Mouse (Mus musculus): Measurements from ENCODE around the gene Lcn11. TPM values are rescaled to one million over a fixed set of nuclear protein-coding genes. Genes with fewer than 3 reads are reported as not detected.

Gene Lcn11
- not detected for polyA plus RNA-seq (2014; fragmentation: Illumina TruSeq; extraction: RNeasy Lipid Tissue Mini Kit (QIAGEN cat#74804); ENCODE audit: low read depth, low replicate concordance)

DNA sequence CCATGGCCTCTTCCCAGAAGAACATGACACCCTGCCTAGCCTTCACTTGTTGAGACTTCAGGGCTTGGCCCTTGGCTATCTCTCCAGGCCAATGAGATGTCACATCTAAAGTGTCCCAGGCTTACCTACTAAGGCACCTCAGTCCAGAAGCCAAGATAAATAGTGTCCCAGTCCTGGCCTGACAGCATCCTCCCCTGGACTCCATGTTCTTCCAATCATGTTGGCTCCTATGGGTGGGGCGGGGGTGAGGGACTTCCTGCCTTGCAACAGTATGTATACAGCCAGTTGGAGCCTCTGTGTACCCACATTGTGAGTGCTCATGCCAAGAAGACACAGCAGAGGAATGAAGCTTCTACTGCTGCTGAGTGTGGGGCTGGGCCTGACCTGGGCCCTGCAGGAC lies at the start of gene Lcn11:
Gene Lcn11, plus strand, starts transcription at position 301 of the 400 bp plus-strand sequence.

DNA sequence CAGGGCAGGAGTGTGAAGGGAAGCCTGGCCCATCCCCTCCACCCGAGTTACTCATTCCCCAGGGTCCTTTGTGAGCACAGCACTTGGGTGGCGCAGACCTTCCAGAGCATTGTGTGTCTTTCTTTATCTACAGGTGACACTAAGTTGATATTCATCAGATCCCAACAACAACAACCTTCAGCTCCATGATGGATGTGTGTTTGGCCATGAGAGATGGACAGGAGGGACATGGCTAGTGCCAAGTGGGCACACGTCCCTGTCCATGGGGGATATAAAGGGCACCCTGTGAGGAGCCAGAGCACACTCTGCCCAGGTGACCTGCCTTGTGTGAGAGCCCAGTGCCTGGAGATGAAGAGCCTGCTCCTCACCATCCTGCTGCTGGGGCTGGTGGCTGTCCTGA lies 40.1 kb upstream of the Lcn11 start, which contains the start of gene Obp2b:
Gene Obp2b, plus strand, starts transcription at position 301 of the 400 bp plus-strand sequence.

GRCm38 (mm10) chr2:25765269-25765668 lies 11.5 kb upstream of the Lcn11 start, which contains the start of gene Lcn3:
Gene Lcn3 (plus strand): TSS chr2:25765569.

DNA sequence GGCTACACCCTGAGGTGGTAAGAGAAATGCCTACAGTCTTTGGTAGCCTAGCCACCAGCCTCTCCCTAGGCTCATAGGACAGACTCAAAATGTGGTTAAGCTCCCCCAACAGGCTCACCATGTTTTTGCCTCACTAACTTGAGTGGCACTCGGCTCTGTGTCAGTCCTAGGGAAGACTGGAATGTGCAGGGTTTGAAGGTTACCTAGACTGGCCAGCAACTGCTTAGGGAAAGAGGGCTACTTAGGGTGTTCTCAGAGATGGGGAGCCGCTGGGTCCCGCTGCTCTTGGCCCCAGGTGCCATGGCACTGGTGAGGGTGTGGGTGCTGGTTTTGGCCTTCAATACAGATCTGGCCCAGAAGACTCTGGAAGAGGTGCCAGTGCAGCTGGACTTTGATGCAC lies 5.1 kb downstream of the Lcn11 start, which contains the start of gene Gm13539:
Gene Gm13539, plus strand, starts transcription at position 301 of the 400 bp plus-strand sequence.

DNA sequence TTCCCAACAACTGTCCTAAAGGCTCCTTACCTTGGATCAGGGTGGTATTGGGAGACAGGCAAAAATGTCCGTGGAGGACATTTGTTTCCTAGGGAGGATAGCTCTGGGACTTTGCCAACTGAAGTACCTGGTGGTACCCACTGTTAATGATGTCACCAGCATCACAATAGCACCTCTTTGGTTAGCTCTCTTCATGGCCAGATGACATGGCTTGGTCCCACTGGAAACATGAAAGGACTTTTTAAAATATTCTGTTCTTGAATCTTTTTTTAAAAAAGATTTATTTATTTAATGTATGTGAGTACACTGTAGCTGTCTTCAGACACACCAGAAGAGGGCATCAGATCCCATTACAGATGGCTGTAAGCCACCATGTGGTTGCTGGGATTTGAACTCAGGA lies 38.9 kb downstream of the Lcn11 start, which contains the start of gene Glt6d1:
Gene Glt6d1, minus strand, starts transcription at position 101 of the 400 bp plus-strand sequence.

GRCm38 (mm10) chr2:25822806-25823205 lies 46.0 kb downstream of the Lcn11 start, which contains the start of gene Lcn9:
Gene Lcn9 (plus strand): TSS chr2:25823153.

Other genes starting within 250 kb of the Lcn11 start
- gene Traf2, start 230.1 kb upstream of the Lcn11 start, polyA plus RNA-seq (2014; fragmentation: Illumina TruSeq; extraction: RNeasy Lipid Tissue Mini Kit (QIAGEN cat#74804); ENCODE audit: low read depth, low replicate concordance): 15.6 TPM
- 250 TPM for gene Edf1, start 219.2 kb upstream of the Lcn11 start, polyA plus RNA-seq (2014; fragmentation: Illumina TruSeq; extraction: RNeasy Lipid Tissue Mini Kit (QIAGEN cat#74804); ENCODE audit: low read depth, low replicate concordance)
- gene Mamdc4, start 202.2 kb upstream of the Lcn11 start, polyA plus RNA-seq (2014; fragmentation: Illumina TruSeq; extraction: RNeasy Lipid Tissue Mini Kit (QIAGEN cat#74804); ENCODE audit: low read depth, low replicate concordance): 1.1 TPM
- 65.3 TPM for gene Phpt1, start 201.8 kb upstream of the Lcn11 start, polyA plus RNA-seq (2014; fragmentation: Illumina TruSeq; extraction: RNeasy Lipid Tissue Mini Kit (QIAGEN cat#74804); ENCODE audit: low read depth, low replicate concordance)
- 1.7 TPM for gene Ajm1, start 195.3 kb upstream of the Lcn11 start, polyA plus RNA-seq (2014; fragmentation: Illumina TruSeq; extraction: RNeasy Lipid Tissue Mini Kit (QIAGEN cat#74804); ENCODE audit: low read depth, low replicate concordance)
- gene Rabl6, start 168.5 kb upstream of the Lcn11 start, polyA plus RNA-seq (2014; fragmentation: Illumina TruSeq; extraction: RNeasy Lipid Tissue Mini Kit (QIAGEN cat#74804); ENCODE audit: low read depth, low replicate concordance): 69.7 TPM
- gene Ccdc183, start 159.3 kb upstream of the Lcn11 start, polyA plus RNA-seq (2014; fragmentation: Illumina TruSeq; extraction: RNeasy Lipid Tissue Mini Kit (QIAGEN cat#74804); ENCODE audit: low read depth, low replicate concordance): 7.2 TPM
- gene Tmem141, start 155.0 kb upstream of the Lcn11 start, polyA plus RNA-seq (2014; fragmentation: Illumina TruSeq; extraction: RNeasy Lipid Tissue Mini Kit (QIAGEN cat#74804); ENCODE audit: low read depth, low replicate concordance): 48.8 TPM
- gene Fcna, start 149.0 kb upstream of the Lcn11 start, polyA plus RNA-seq (2014; fragmentation: Illumina TruSeq; extraction: RNeasy Lipid Tissue Mini Kit (QIAGEN cat#74804); ENCODE audit: low read depth, low replicate concordance): 41.5 TPM
- gene Lcn8, start 123.9 kb upstream of the Lcn11 start, polyA plus RNA-seq (2014; fragmentation: Illumina TruSeq; extraction: RNeasy Lipid Tissue Mini Kit (QIAGEN cat#74804); ENCODE audit: low read depth, low replicate concordance): 6,740 TPM
- 8,551 TPM for gene Lcn5, start 119.1 kb upstream of the Lcn11 start, polyA plus RNA-seq (2014; fragmentation: Illumina TruSeq; extraction: RNeasy Lipid Tissue Mini Kit (QIAGEN cat#74804); ENCODE audit: low read depth, low replicate concordance)
- 653 TPM for gene Lcn6, start 100.2 kb upstream of the Lcn11 start, polyA plus RNA-seq (2014; fragmentation: Illumina TruSeq; extraction: RNeasy Lipid Tissue Mini Kit (QIAGEN cat#74804); ENCODE audit: low read depth, low replicate concordance)
- gene Lcn10, start 94.3 kb upstream of the Lcn11 start, polyA plus RNA-seq (2014; fragmentation: Illumina TruSeq; extraction: RNeasy Lipid Tissue Mini Kit (QIAGEN cat#74804); ENCODE audit: low read depth, low replicate concordance): 827 TPM
- gene Obp2a, start 77.0 kb upstream of the Lcn11 start, polyA plus RNA-seq (2014; fragmentation: Illumina TruSeq; extraction: RNeasy Lipid Tissue Mini Kit (QIAGEN cat#74804); ENCODE audit: low read depth, low replicate concordance): 28.7 TPM
- gene Bmyc, start 70.3 kb upstream of the Lcn11 start, polyA plus RNA-seq (2014; fragmentation: Illumina TruSeq; extraction: RNeasy Lipid Tissue Mini Kit (QIAGEN cat#74804); ENCODE audit: low read depth, low replicate concordance): 235 TPM
- 0.82 TPM for gene Obp2b, start 40.0 kb upstream of the Lcn11 start, polyA plus RNA-seq (2014; fragmentation: Illumina TruSeq; extraction: RNeasy Lipid Tissue Mini Kit (QIAGEN cat#74804); ENCODE audit: low read depth, low replicate concordance)
- gene Lcn3, start 11.4 kb upstream of the Lcn11 start, polyA plus RNA-seq (2014; fragmentation: Illumina TruSeq; extraction: RNeasy Lipid Tissue Mini Kit (QIAGEN cat#74804); ENCODE audit: low read depth, low replicate concordance): not detected
- gene Gm13539, start 5.2 kb downstream of the Lcn11 start, polyA plus RNA-seq (2014; fragmentation: Illumina TruSeq; extraction: RNeasy Lipid Tissue Mini Kit (QIAGEN cat#74804); ENCODE audit: low read depth, low replicate concordance): not detected
- 1.5 TPM for gene Glt6d1, start 38.8 kb downstream of the Lcn11 start, polyA plus RNA-seq (2014; fragmentation: Illumina TruSeq; extraction: RNeasy Lipid Tissue Mini Kit (QIAGEN cat#74804); ENCODE audit: low read depth, low replicate concordance)
- gene Lcn9, start 46.1 kb downstream of the Lcn11 start, polyA plus RNA-seq (2014; fragmentation: Illumina TruSeq; extraction: RNeasy Lipid Tissue Mini Kit (QIAGEN cat#74804); ENCODE audit: low read depth, low replicate concordance): 3,717 TPM
- 0.32 TPM for gene Sohlh1, start 70.2 kb downstream of the Lcn11 start, polyA plus RNA-seq (2014; fragmentation: Illumina TruSeq; extraction: RNeasy Lipid Tissue Mini Kit (QIAGEN cat#74804); ENCODE audit: low read depth, low replicate concordance)
- 15.6 TPM for gene Kcnt1, start 86.7 kb downstream of the Lcn11 start, polyA plus RNA-seq (2014; fragmentation: Illumina TruSeq; extraction: RNeasy Lipid Tissue Mini Kit (QIAGEN cat#74804); ENCODE audit: low read depth, low replicate concordance)
- 14.4 TPM for gene Camsap1, start 206.3 kb downstream of the Lcn11 start, polyA plus RNA-seq (2014; fragmentation: Illumina TruSeq; extraction: RNeasy Lipid Tissue Mini Kit (QIAGEN cat#74804); ENCODE audit: low read depth, low replicate concordance)
- gene Ubac1, start 244.7 kb downstream of the Lcn11 start, polyA plus RNA-seq (2014; fragmentation: Illumina TruSeq; extraction: RNeasy Lipid Tissue Mini Kit (QIAGEN cat#74804); ENCODE audit: low read depth, low replicate concordance): 34.7 TPM